Mouse (Mus musculus) heart, adult 2 months (tissue): ENCODE measurements around the gene Ackr3. TPM values are rescaled to one million over a fixed set of nuclear protein-coding genes. Genes with fewer than 3 reads are reported as not detected.

Experiments
- DNase-seq, 2 experiments: peaks; one replicate each; pipeline ENCODE4 v3.0.0; 2021
- H3K27ac ChIP-seq: fragments of 200-600 bp; 2 replicates; pipeline ENCODE4 v1.8.1; 2022
- H3K27me3 ChIP-seq: fragments of 200-500 bp; 2 replicates; pipeline ENCODE4 v1.6.1; 2012; ENCODE audit warnings: mild to moderate bottlenecking, low read length, inconsistent platforms, mixed read lengths; ENCODE audit not compliant: control insufficient read depth, insufficient read depth
- H3K36me3 ChIP-seq: fragments of 200-500 bp; 2 replicates; pipeline ENCODE4 v1.6.1; 2012; ENCODE audit warnings: low read length, inconsistent platforms; ENCODE audit not compliant: control insufficient read depth, insufficient read depth
- H3K4me1 ChIP-seq: fragments of 200-500 bp; 2 replicates; pipeline ENCODE4 v1.6.1; 2011; ENCODE audit warnings: low read length; ENCODE audit not compliant: control insufficient read depth, insufficient read depth
- H3K4me3 ChIP-seq: fragments of 200-600 bp; 2 replicates; pipeline ENCODE4 v1.8.1; 2022
- H3K79me2 ChIP-seq: fragments of 200-500 bp; replicated peaks from 2 replicates; pipeline ENCODE4 v1.6.1; 2012; ENCODE audit warnings: mild to moderate bottlenecking, inconsistent platforms, low read length, moderate library complexity, mixed read lengths; ENCODE audit not compliant: control insufficient read depth, insufficient read depth
- H3K9ac ChIP-seq: fragments of 200-500 bp; 2 replicates; pipeline ENCODE4 v1.6.1; 2012; ENCODE audit warnings: low read depth, mild to moderate bottlenecking, control low read depth, inconsistent platforms, low read length, mixed read lengths
- CTCF ChIP-seq: fragments of 200-600 bp; IDR thresholded peaks from 2 replicates; pipeline ENCODE4 v1.8.1; 2022; ENCODE audit warnings: antibody characterized with exemption, mild to moderate bottlenecking, moderate library complexity
- EP300 ChIP-seq: fragments of 200-500 bp; IDR thresholded peaks from 2 replicates; pipeline ENCODE4 v1.6.1; 2011; ENCODE audit warnings: low read depth, low read length, control low read depth; ENCODE audit not compliant: insufficient read depth
- POLR2A ChIP-seq: fragments of 200-500 bp; IDR thresholded peaks from 2 replicates; pipeline ENCODE4 v1.6.1; 2011; ENCODE audit warnings: mild to moderate bottlenecking, low read depth, low read length, control low read depth; ENCODE audit not compliant: insufficient read depth
- WGBS: fragments of 180-500 bp; shearing (Covaris S2); methylation state at CpG from one replicate; pipeline ENCODE4 v1.1.7; 2018; 5-methylcytosine and 5-hydroxymethylcytosine counted together
- intact Hi-C: fragments of 180-260 bp; cut with DNase I; formaldehyde crosslinking; loops from one replicate; pipeline ENCODE4 v1.15.1; 2025
- polyA plus RNA-seq: library from polyadenylated mRNA; depleted of rRNA; stranded (reverse); fragments of >200 nt; gene quantifications from 2 replicates; pipeline ENCODE4 v1.2.3, GENCODE M21; 2012
- total RNA-seq, 2 experiments: library from RNA; stranded (reverse); gene quantifications; 2 replicates each; pipeline ENCODE4 v1.2.3; 2021

Ackr3 gene
- total and polyA plus RNA-seq, 3 experiments = 56.5 to 186 (median 58.0) TPM

- H3K79me2 ChIP-seq = no peaks in the 10 kb centered on the region
Observed at GRCm38 (mm10) chr1:90232491-90232885, 28.7 kb downstream of the Ackr3 start.

GRCm38 (mm10) chr1:90234620-90235054, 30.9 kb downstream of the Ackr3 start:
- H3K36me3 ChIP-seq = no peaks in the 10 kb centered on the region
- WGBS = 46% methylated on average over 11 of the region's 11 CpGs
- DNase-seq = peak; percentile 75 to 78
- no peak overlapping the region for H3K4me3 ChIP-seq
- no peaks in the 10 kb centered on the region for H3K79me2 ChIP-seq
- peak overlapping the region; percentile 38 for H3K27ac ChIP-seq
- no peak overlapping the region for H3K9ac ChIP-seq
- intact Hi-C loops = no loop called here
- peaks cover 5% of the 10 kb centered on the region for H3K4me1 ChIP-seq
- no peaks in the 10 kb centered on the region for H3K27me3 ChIP-seq
- TF ChIP-seq EP300 (peak; percentile 83), POLR2A (no peak), CTCF (no peak)

More at GRCm38 (mm10) chr1:90232491-90232885, 28.7 kb downstream of the Ackr3 start:
- DNase-seq = no peak
- Histone ChIP-seq H3K4me1 (peaks cover 3% of the 10 kb centered on the region), H3K9ac (no peak overlapping the region), H3K27me3 (no peaks in the 10 kb centered on the region), H3K36me3 (no peaks in the 10 kb centered on the region), H3K27ac (no peak overlapping the region), H3K4me3 (no peak overlapping the region)
- intact Hi-C loops = no loop called here
- no peak for TF ChIP-seq EP300

GRCm38 (mm10) chr1:90236640-90237039, 32.9 kb downstream of the Ackr3 start:
- no peak overlapping the region for H3K4me3 ChIP-seq
- intact Hi-C loops = no loop called here
- no peak overlapping the region for H3K27ac ChIP-seq
- H3K27me3 ChIP-seq = no peaks in the 10 kb centered on the region
- H3K4me1 ChIP-seq = peaks cover 8% of the 10 kb centered on the region
- H3K79me2 ChIP-seq = no peaks in the 10 kb centered on the region
- TF ChIP-seq CTCF (no peak), POLR2A (no peak), EP300 (no peak)
- DNase-seq = no peak
- H3K36me3 ChIP-seq = no peaks in the 10 kb centered on the region
- no peak overlapping the region for H3K9ac ChIP-seq
- WGBS = 56% methylated on average over 2 of the region's 2 CpGs

DNA sequence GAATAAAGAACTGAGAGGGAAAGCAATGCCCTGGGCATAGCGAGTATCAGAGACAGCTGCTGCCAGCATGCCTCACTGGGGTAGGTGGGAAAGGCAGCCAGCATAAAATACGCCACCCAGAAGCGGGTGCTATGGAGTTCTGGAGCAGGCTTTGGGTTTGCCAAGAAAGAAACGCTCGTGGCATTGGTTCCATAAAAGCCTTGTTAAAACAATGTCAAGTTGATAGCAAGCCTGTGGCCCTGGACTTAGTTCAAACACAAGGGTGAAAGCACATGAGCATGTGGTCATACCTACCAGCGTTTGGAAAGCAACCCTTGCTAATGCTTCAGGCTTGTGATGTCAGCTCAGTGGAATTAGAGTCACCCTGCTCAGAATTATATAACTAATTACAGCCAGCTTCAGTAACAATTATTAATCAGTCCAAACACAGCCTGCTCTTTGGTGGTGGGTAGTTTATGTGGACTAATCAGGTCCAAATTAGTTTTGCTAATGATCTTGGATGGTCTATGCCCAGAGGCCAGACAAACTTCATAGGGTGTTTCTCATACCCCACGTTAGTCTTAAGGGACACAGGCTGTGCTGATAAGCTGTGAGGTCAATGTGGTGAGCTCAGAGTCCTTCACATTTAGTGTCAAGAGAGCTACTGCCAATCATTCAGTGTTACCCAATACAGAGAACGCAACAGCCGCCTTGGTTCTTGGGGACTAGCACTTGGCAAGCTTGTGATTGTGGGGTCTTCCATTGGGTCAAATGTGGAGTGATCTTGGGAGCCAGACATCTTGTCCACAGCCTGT, 34.5 kb downstream of the Ackr3 start:
- Histone ChIP-seq H3K79me2 (no peaks in the 10 kb centered on the region), H3K27ac (peak overlapping the region; percentile 85), H3K36me3 (no peaks in the 10 kb centered on the region), H3K27me3 (no peaks in the 10 kb centered on the region), H3K4me3 (no peak overlapping the region), H3K4me1 (peaks cover 8% of the 10 kb centered on the region), H3K9ac (no peak overlapping the region)
- WGBS = 60% methylated on average over 9 of the region's 9 CpGs
- intact Hi-C loops = no loop called here
- TF ChIP-seq EP300 (peak; percentile 90), POLR2A (no peak), CTCF (0 out of 2 replicates have a peak, but pooled peaks have one; percentile 9)
- peak in 1 of 2 experiments; percentile 78 for DNase-seq

GRCm38 (mm10) chr1:90239336-90240225, 35.8 kb downstream of the Ackr3 start:
- Histone ChIP-seq H3K36me3 (no peaks in the 10 kb centered on the region), H3K9ac (no peak overlapping the region), H3K4me1 (peaks cover 5% of the 10 kb centered on the region), H3K4me3 (no peak overlapping the region), H3K27me3 (no peaks in the 10 kb centered on the region), H3K79me2 (no peaks in the 10 kb centered on the region), H3K27ac (peak overlapping the region; percentile 85)
- TF ChIP-seq POLR2A = no peak
- TF ChIP-seq CTCF = no peak
- TF ChIP-seq EP300 = no peak
- 75% methylated on average over 16 of the region's 16 CpGs for WGBS
- intact Hi-C loops = no loop called here
- no peak for DNase-seq
